Mouse (Mus musculus) limb, embryonic 10.5 days (tissue): ENCODE measurements around the gene Wwp2. TPM values are rescaled to one million over a fixed set of nuclear protein-coding genes. Genes with fewer than 3 reads are reported as not detected.

Source experiments
- DNase-seq: peaks from one replicate; pipeline ENCODE4 v3.0.0-alpha.2; 2017; ENCODE audit warnings: low spot score
- H3K27ac ChIP-seq: fragments of 300-500 bp; sonication (generic); 2 replicates; pipeline ENCODE4 v1.5.1; 2016; ENCODE audit warnings: mild to moderate bottlenecking
- H3K27me3 ChIP-seq: fragments of 300-500 bp; sonication (generic); 2 replicates; pipeline ENCODE4 v1.6.1; 2016; ENCODE audit warnings: low read depth, mild to moderate bottlenecking; ENCODE audit not compliant: poor library complexity, severe bottlenecking
- H3K36me3 ChIP-seq: fragments of 300-500 bp; sonication (generic); 2 replicates; pipeline ENCODE4 v1.6.1; 2016; ENCODE audit warnings: mild to moderate bottlenecking, moderate library complexity
- H3K4me1 ChIP-seq: fragments of 300-500 bp; sonication (generic); 2 replicates; pipeline ENCODE4 v1.6.1; 2016
- H3K4me3 ChIP-seq: fragments of 300-500 bp; sonication (generic); 2 replicates; pipeline ENCODE4 v1.5.1; 2016; ENCODE audit warnings: mild to moderate bottlenecking, moderate library complexity
- H3K9me3 ChIP-seq: fragments of 300-500 bp; sonication (generic); replicated peaks from 2 replicates; pipeline ENCODE4 v1.6.1; 2016; ENCODE audit warnings: mild to moderate bottlenecking
- WGBS: fragments of 180-500 bp; shearing (Covaris S2); methylation state at CpG from one replicate; pipeline ENCODE4 v1.1.7; 2016; 5-methylcytosine and 5-hydroxymethylcytosine counted together
- polyA plus RNA-seq: library from polyadenylated mRNA; unstranded; fragments of >200 nt; fragmentation: Nextera tagmentation; extraction: Ambion mirVana; gene quantifications from 2 replicates; pipeline ENCODE4 v1.2.1, GENCODE M21; 2016

The Wwp2 gene
- polyA plus RNA-seq, 1 experiment from 2014 or later = 116 TPM

- Histone ChIP-seq H3K4me3 (no peak overlapping the region), H3K27me3 (no peaks in the 10 kb centered on the region), H3K27ac (peak overlapping the region; percentile 88), H3K4me1 (peaks cover 40% of the 10 kb centered on the region), H3K36me3 (peaks cover 19% of the 10 kb centered on the region), H3K9me3 (no peaks in the 10 kb centered on the region)
- WGBS = 76% methylated on average over 4 of the region's 4 CpGs
- DNase-seq = no peak
Measured at GRCm38 (mm10) chr8:107404057-107404456, 32.1 kb upstream of the Wwp2 start.

GRCm38 (mm10) chr8:107405935-107406334 lies 30.2 kb upstream of the Wwp2 start:
- 65% methylated on average over 3 of the region's 3 CpGs for WGBS
- H3K4me1 ChIP-seq = peaks cover 34% of the 10 kb centered on the region

GRCm38 (mm10) chr8:107411391-107411790 lies 24.8 kb upstream of the Wwp2 start:
- 69% methylated on average over 4 of the region's 4 CpGs for WGBS
- peaks cover 92% of the 10 kb centered on the region for H3K36me3 ChIP-seq
- DNase-seq = peak; percentile 42

More at GRCm38 (mm10) chr8:107405935-107406334, 30.2 kb upstream of the Wwp2 start:
- no peak overlapping the region for H3K27ac ChIP-seq
- no peaks in the 10 kb centered on the region for H3K27me3 ChIP-seq
- no peak overlapping the region for H3K4me3 ChIP-seq
- no peaks in the 10 kb centered on the region for H3K9me3 ChIP-seq
- H3K36me3 ChIP-seq = peaks cover 37% of the 10 kb centered on the region
- DNase-seq = no peak

GRCm38 (mm10) chr8:107412552-107412951 lies 23.6 kb upstream of the Wwp2 start:
- Histone ChIP-seq H3K4me3 (no peak overlapping the region), H3K27ac (no peak overlapping the region), H3K9me3 (no peaks in the 10 kb centered on the region), H3K4me1 (no peaks in the 10 kb centered on the region), H3K36me3 (peaks cover 97% of the 10 kb centered on the region), H3K27me3 (no peaks in the 10 kb centered on the region)
- 89% methylated on average over 8 of the region's 8 CpGs for WGBS
- no peak for DNase-seq

More at GRCm38 (mm10) chr8:107411391-107411790, 24.8 kb upstream of the Wwp2 start:
- Histone ChIP-seq H3K27me3 (no peaks in the 10 kb centered on the region), H3K27ac (no peak overlapping the region), H3K9me3 (no peaks in the 10 kb centered on the region), H3K4me3 (no peak overlapping the region), H3K4me1 (peaks cover 10% of the 10 kb centered on the region)

GRCm38 (mm10) chr8:107413881-107414280 lies 22.3 kb upstream of the Wwp2 start:
- Histone ChIP-seq H3K27ac (no peak overlapping the region), H3K4me1 (no peaks in the 10 kb centered on the region), H3K4me3 (no peak overlapping the region), H3K36me3 (peaks cover 99% of the 10 kb centered on the region), H3K27me3 (no peaks in the 10 kb centered on the region), H3K9me3 (no peaks in the 10 kb centered on the region)
- 93% methylated on average over 10 of the region's 10 CpGs for WGBS
- no peak for DNase-seq

GRCm38 (mm10) chr8:107417001-107417400 lies 19.2 kb upstream of the Wwp2 start:
- whole genome bisulfite sequencing = 95% methylated on average over 12 of the region's 12 CpGs

GRCm38 (mm10) chr8:107424176-107424575 lies 12.0 kb upstream of the Wwp2 start:
- Histone ChIP-seq H3K27me3 (no peaks in the 10 kb centered on the region), H3K27ac (peak overlapping the region; percentile 93), H3K9me3 (no peaks in the 10 kb centered on the region), H3K4me3 (peak overlapping the region; percentile 94), H3K4me1 (peaks cover 15% of the 10 kb centered on the region), H3K36me3 (peaks cover 42% of the 10 kb centered on the region)
- no peak for DNase-seq
- WGBS = 37% methylated on average over 9 of the region's 9 CpGs

More at GRCm38 (mm10) chr8:107417001-107417400, 19.2 kb upstream of the Wwp2 start:
- Histone ChIP-seq H3K27ac (no peak overlapping the region), H3K4me3 (no peak overlapping the region), H3K36me3 (peaks cover 100% of the 10 kb centered on the region), H3K27me3 (no peaks in the 10 kb centered on the region), H3K4me1 (no peaks in the 10 kb centered on the region), H3K9me3 (no peaks in the 10 kb centered on the region)
- DNase-seq = no peak

GRCm38 (mm10) chr8:107424597-107425229 lies 11.5 kb upstream of the Wwp2 start, which contains the start of gene Nob1:
TSS of gene Nob1 (minus strand) at chr8:107425051.
- DNase-seq = peak; percentile 100
- Histone ChIP-seq H3K27ac (peak within 1 kb of the TSS; percentile 93), H3K36me3 (peaks cover 36% of the 10 kb centered on the region), H3K9me3 (no peaks in the 10 kb centered on the region), H3K27me3 (no peaks in the 10 kb centered on the region), H3K4me1 (peaks cover 15% of the 10 kb centered on the region), H3K4me3 (peak within 1 kb of the TSS; percentile 94)
- WGBS = under 1% methylated on average over 50 of the region's 50 CpGs

GRCm38 (mm10) chr8:107425230-107425597 lies 11.0 kb upstream of the Wwp2 start:
- peaks cover 15% of the 10 kb centered on the region for H3K4me1 ChIP-seq
- H3K4me3 ChIP-seq = peak overlapping the region; percentile 94
- no peak overlapping the region for H3K27ac ChIP-seq
- WGBS = 49% methylated on average over 8 of the region's 8 CpGs
- no peak for DNase-seq
- no peaks in the 10 kb centered on the region for H3K27me3 ChIP-seq
- peaks cover 31% of the 10 kb centered on the region for H3K36me3 ChIP-seq
- no peaks in the 10 kb centered on the region for H3K9me3 ChIP-seq

- Histone ChIP-seq H3K4me1 (peaks cover 6% of the 10 kb centered on the region), H3K27ac (no peak overlapping the region), H3K4me3 (no peak overlapping the region), H3K9me3 (no peaks in the 10 kb centered on the region), H3K36me3 (no peaks in the 10 kb centered on the region), H3K27me3 (no peaks in the 10 kb centered on the region)
- 78% methylated on average over 8 of the region's 8 CpGs for WGBS
- no peak for DNase-seq
Measured at GRCm38 (mm10) chr8:107430821-107431220, 5.3 kb upstream of the Wwp2 start.

GRCm38 (mm10) chr8:107435421-107435961 lies 674 bp upstream of the Wwp2 start:
- H3K27me3 ChIP-seq = no peaks in the 10 kb centered on the region
- DNase-seq = peak; percentile 38
- peak overlapping the region; percentile 88 for H3K4me3 ChIP-seq
- peaks cover 18% of the 10 kb centered on the region for H3K4me1 ChIP-seq
- no peaks in the 10 kb centered on the region for H3K36me3 ChIP-seq
- peak overlapping the region; percentile 95 for H3K27ac ChIP-seq
- H3K9me3 ChIP-seq = no peaks in the 10 kb centered on the region
- 43% methylated on average over 11 of the region's 11 CpGs for WGBS

GRCm38 (mm10) chr8:107436841-107437421 lies 766 bp downstream of the Wwp2 start:
- Histone ChIP-seq H3K36me3 (peaks cover 6% of the 10 kb centered on the region), H3K27me3 (no peaks in the 10 kb centered on the region), H3K9me3 (no peaks in the 10 kb centered on the region), H3K4me1 (peaks cover 18% of the 10 kb centered on the region), H3K27ac (peak overlapping the region; percentile 95), H3K4me3 (peak overlapping the region; percentile 88)
- no peak for DNase-seq
- WGBS = 13% methylated on average over 16 of the region's 16 CpGs

- no peak for DNase-seq
- H3K4me3 ChIP-seq = no peak overlapping the region
- no peaks in the 10 kb centered on the region for H3K9me3 ChIP-seq
- H3K36me3 ChIP-seq = peaks cover 13% of the 10 kb centered on the region
- WGBS = 56% methylated on average over 2 of the region's 2 CpGs
- no peaks in the 10 kb centered on the region for H3K27me3 ChIP-seq
- H3K4me1 ChIP-seq = peaks cover 18% of the 10 kb centered on the region
- H3K27ac ChIP-seq = no peak overlapping the region
Measured at GRCm38 (mm10) chr8:107437711-107438110, 1.5 kb downstream of the Wwp2 start.
